Mouse (Mus musculus): Measurements from ENCODE around the gene Trim26.

DNA sequence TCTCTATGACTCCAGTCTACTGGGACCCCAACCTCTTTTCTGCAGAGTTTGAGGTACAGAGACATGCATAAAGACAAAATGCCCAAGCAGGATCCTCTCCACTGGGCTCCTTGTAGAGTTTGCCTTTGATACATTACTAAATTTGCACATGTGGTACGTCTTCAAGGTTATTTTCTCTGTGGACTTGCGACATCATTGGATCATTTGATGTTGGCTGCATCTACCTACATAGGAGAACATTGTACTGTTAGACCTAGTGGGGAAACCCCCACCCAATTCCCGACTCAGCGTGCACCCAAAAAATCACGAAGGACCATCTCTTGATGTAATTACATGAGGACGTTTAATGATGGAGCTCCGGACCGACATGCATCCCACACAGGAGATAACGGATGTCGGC is 37.4 kb upstream of the Trim26 start:
- TF ChIP-seq CTCF (IDR thresholded peaks at IDR 0.05) (no peak), EP300 (IDR thresholded peaks at IDR 0.05) (no peak)

All from lung, postnatal 0 days (tissue).